Mouse (Mus musculus) kidney, postnatal 0 days (tissue): ENCODE results near the gene Rpl24. TPM values are rescaled to one million over a fixed set of nuclear protein-coding genes. Genes with fewer than 3 reads are reported as not detected.
A peak's percentile ranks its signal among the peaks of the same experiment; 100 is the strongest.
"Not testable (repeated sequence)": the region's sequence is repeated elsewhere in the genome, so short reads cannot be mapped to it uniquely, and the experiment has no call there.

Experiments
- ATAC-seq: fragments of 200-750 bp; cut with Nextera tagmentation; replicated peaks from 2 replicates; pipeline ENCODE4 v1.8.0; 2017; ENCODE audit warnings: low read depth, moderate number of reproducible peaks, moderate TSS enrichment, moderate library complexity; ENCODE audit not compliant: low FRiP score
- DNase-seq: peaks from one replicate; pipeline ENCODE4 v3.0.0-alpha.2; 2016; ENCODE audit warnings: low spot score
- H3K27ac ChIP-seq: fragments of 300-500 bp; sonication (generic); 2 replicates; pipeline ENCODE4 v1.5.1; 2014; ENCODE audit warnings: mild to moderate bottlenecking
- H3K27me3 ChIP-seq: fragments of 300-500 bp; sonication (generic); 2 replicates; pipeline ENCODE4 v1.6.1; 2014; ENCODE audit warnings: low read length, mixed read lengths; ENCODE audit not compliant: insufficient read depth
- H3K36me3 ChIP-seq: fragments of 300-500 bp; sonication (generic); 2 replicates; pipeline ENCODE4 v1.6.1; 2014; ENCODE audit warnings: low read length, mixed read lengths; ENCODE audit not compliant: insufficient read depth
- H3K4me1 ChIP-seq: fragments of 300-500 bp; sonication (generic); replicated peaks from 2 replicates; pipeline ENCODE4 v1.6.1; 2014; ENCODE audit warnings: antibody characterized with exemption, low read length, mixed read lengths; ENCODE audit not compliant: insufficient read depth
- H3K4me2 ChIP-seq: fragments of 300-500 bp; sonication (generic); 2 replicates; pipeline ENCODE4 v1.6.1; 2014; ENCODE audit warnings: mild to moderate bottlenecking, low read length, moderate library complexity, mixed read lengths
- H3K4me3 ChIP-seq: fragments of 300-500 bp; sonication (generic); replicated peaks from 2 replicates; pipeline ENCODE4 v1.5.1; 2014; ENCODE audit warnings: low read depth, low read length
- H3K9ac ChIP-seq: fragments of 300-500 bp; sonication (generic); 2 replicates; pipeline ENCODE4 v1.6.1; 2014; ENCODE audit warnings: low read depth, low read length
- H3K9me3 ChIP-seq: fragments of 300-500 bp; sonication (generic); replicated peaks from 2 replicates; pipeline ENCODE4 v1.6.1; 2016; ENCODE audit warnings: low read length, inconsistent platforms, mixed read lengths
- CTCF ChIP-seq: IDR thresholded peaks from 2 replicates; pipeline ENCODE4 v1.5.1; 2016; ENCODE audit warnings: antibody characterized with exemption, low read depth, mild to moderate bottlenecking, moderate library complexity
- WGBS: fragments of 180-500 bp; shearing (Covaris S2); extraction: QIAGEN DNeasy Blood & Tissue Kit; methylation state at CpG from one replicate; pipeline ENCODE4 v1.1.7; 2014; 5-methylcytosine and 5-hydroxymethylcytosine counted together
- polyA plus RNA-seq: library from polyadenylated mRNA; unstranded; fragments of >200 nt; fragmentation: Nextera tagmentation; extraction: Ambion mirVana; gene quantifications from 2 replicates; pipeline ENCODE4 v1.2.1, GENCODE M21; 2015

Gene Rpl24
- polyA plus RNA-seq, 1 experiment from 2014 or later = 1,073 TPM

DNA sequence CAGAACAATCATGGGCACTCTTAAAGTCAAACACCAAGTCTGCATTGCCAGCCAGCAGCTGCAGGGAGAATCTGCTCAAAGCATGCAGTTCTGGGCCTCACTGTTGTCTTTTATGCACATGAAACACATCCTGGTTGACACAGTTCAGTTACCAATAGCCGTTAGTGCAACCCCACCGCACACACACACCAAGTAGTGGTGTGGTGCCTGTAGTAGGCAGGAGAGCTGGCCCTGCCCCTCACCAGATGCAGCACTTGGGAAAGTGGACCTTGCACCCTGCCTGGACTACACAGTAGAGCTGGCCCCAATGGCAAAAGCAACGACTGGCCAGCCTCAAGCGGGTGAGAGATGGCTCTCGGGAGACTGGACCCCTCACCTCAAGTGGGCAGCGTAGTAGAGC lies 26.4 kb upstream of the Rpl24 start:
- peak; percentile 92 for ATAC-seq
- TF ChIP-seq CTCF = no peak
- 74% methylated on average over 6 of the region's 6 CpGs for WGBS

GRCm38 (mm10) chr16:55940781-55941180 lies 25.3 kb upstream of the Rpl24 start:
- no peak overlapping the region for H3K9ac ChIP-seq
- H3K4me3 ChIP-seq = no peak overlapping the region
- no peak for ATAC-seq
- WGBS = 93% methylated on average over 4 of the region's 4 CpGs
- H3K4me2 ChIP-seq = no peak overlapping the region
- H3K4me1 ChIP-seq = no peaks in the 10 kb centered on the region
- no peak for DNase-seq
- no peaks in the 10 kb centered on the region for H3K9me3 ChIP-seq
- peak; percentile 3; the same call in 1 of the 2 replicates for TF ChIP-seq CTCF
- H3K27me3 ChIP-seq = no peaks in the 10 kb centered on the region
- H3K36me3 ChIP-seq = no peaks in the 10 kb centered on the region
- H3K27ac ChIP-seq = no peak overlapping the region

More for the DNA sequence above, 26.4 kb upstream of the Rpl24 start:
- H3K4me1 ChIP-seq = no peaks in the 10 kb centered on the region
- no peak overlapping the region for H3K4me3 ChIP-seq
- H3K27me3 ChIP-seq = no peaks in the 10 kb centered on the region
- no peaks in the 10 kb centered on the region for H3K9me3 ChIP-seq
- no peak overlapping the region for H3K9ac ChIP-seq
- no peak overlapping the region for H3K27ac ChIP-seq
- DNase-seq = no peak
- no peaks in the 10 kb centered on the region for H3K36me3 ChIP-seq
- no peak overlapping the region for H3K4me2 ChIP-seq

GRCm38 (mm10) chr16:55947266-55947665 lies 18.8 kb upstream of the Rpl24 start:
- no peaks in the 10 kb centered on the region for H3K9me3 ChIP-seq
- H3K4me2 ChIP-seq = no peak overlapping the region
- no peaks in the 10 kb centered on the region for H3K36me3 ChIP-seq
- H3K9ac ChIP-seq = no peak overlapping the region
- no peak overlapping the region for H3K27ac ChIP-seq
- H3K27me3 ChIP-seq = no peaks in the 10 kb centered on the region
- no peak for TF ChIP-seq CTCF
- ATAC-seq = no peak
- no peaks in the 10 kb centered on the region for H3K4me1 ChIP-seq
- no peak overlapping the region for H3K4me3 ChIP-seq
- WGBS = 81% methylated on average over 3 of the region's 3 CpGs
- no peak for DNase-seq

DNA sequence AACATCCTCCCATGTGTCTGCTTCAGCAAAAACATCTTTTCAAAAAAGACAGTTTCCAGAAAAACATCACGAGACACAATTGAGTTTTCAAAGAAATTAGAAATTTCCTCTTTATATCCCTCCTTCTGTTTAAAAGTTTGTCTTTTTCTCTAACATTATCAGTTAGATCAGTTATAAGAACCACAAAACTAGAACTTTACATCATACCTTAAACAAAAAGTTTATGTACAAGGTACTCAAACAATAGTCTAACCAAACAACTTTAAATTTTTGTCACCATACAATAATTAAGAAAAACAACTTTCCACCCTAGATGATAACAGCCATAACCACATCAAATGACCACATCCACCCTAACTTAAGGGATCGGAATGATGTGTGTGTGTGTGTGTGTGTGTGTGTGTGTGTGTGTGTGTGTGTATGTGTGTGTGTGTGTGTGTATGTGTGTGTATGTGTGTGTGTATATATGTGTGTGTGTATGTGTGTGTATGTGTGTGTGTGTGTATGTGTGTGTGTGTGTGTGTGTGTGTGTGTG lies 18.1 kb upstream of the Rpl24 start:
- H3K36me3 ChIP-seq, H3K9me3 ChIP-seq, H3K27ac ChIP-seq, H3K27me3 ChIP-seq, H3K4me1 ChIP-seq, DNase-seq, H3K9ac ChIP-seq, H3K4me3 ChIP-seq, ATAC-seq, H3K4me2 ChIP-seq: not testable (repeated sequence)
- 83% methylated on average over 2 of the region's 2 CpGs for WGBS

- DNase-seq (peak; percentile 84), ATAC-seq (0 out of 2 replicates have a peak, but pooled peaks have one; percentile 55)
- H3K27me3 ChIP-seq = no peaks in the 10 kb centered on the region
- no peak for TF ChIP-seq CTCF
- no peak overlapping the region for H3K4me3 ChIP-seq
- H3K36me3 ChIP-seq = no peaks in the 10 kb centered on the region
- H3K4me2 ChIP-seq = no peak overlapping the region
- H3K27ac ChIP-seq = 0 out of 2 replicates have a peak overlapping the region, but pooled peaks have one; percentile 27
- H3K9me3 ChIP-seq = no peaks in the 10 kb centered on the region
- WGBS = 30% methylated on average over 7 of the region's 7 CpGs
- no peaks in the 10 kb centered on the region for H3K4me1 ChIP-seq
- no peak overlapping the region for H3K9ac ChIP-seq
These were observed 17.1 kb upstream of the Rpl24 start for GRCm38 (mm10) chr16:55948963-55949362.

GRCm38 (mm10) chr16:55950462-55950861 lies 15.6 kb upstream of the Rpl24 start:
- Histone ChIP-seq H3K27me3 (no peaks in the 10 kb centered on the region), H3K4me2 (no peak overlapping the region), H3K4me1 (no peaks in the 10 kb centered on the region), H3K27ac (no peak overlapping the region), H3K4me3 (no peak overlapping the region), H3K9me3 (no peaks in the 10 kb centered on the region), H3K36me3 (no peaks in the 10 kb centered on the region), H3K9ac (no peak overlapping the region)
- no peak for DNase-seq
- ATAC-seq = no peak
- TF ChIP-seq CTCF = no peak
- 74% methylated on average over 3 of the region's 3 CpGs for WGBS
